Mouse (Mus musculus) thymus, adult 2 months (tissue): ENCODE measurements around the gene Noxa1.

ENCODE experiments used
- CTCF ChIP-seq: fragments of 200-500 bp; IDR thresholded peaks from 2 replicates; pipeline ENCODE4 v1.5.1; 2012; ENCODE audit warnings: mild to moderate bottlenecking, control low read depth, low read length, moderate library complexity, borderline replicate concordance; ENCODE audit not compliant: control insufficient read depth, poor library complexity, insufficient read depth; ENCODE audit errors: extremely low read depth
- POLR2A ChIP-seq: fragments of 200-500 bp; IDR thresholded peaks from 2 replicates; pipeline ENCODE4 v1.6.1; 2012; ENCODE audit warnings: mild to moderate bottlenecking, low read length, control low read depth, moderate library complexity; ENCODE audit not compliant: control insufficient read depth, poor library complexity, insufficient read depth; ENCODE audit errors: extremely low read depth

GRCm38 (mm10) chr2:25078967-25079366 lies 16.0 kb downstream of the Noxa1 start:
- TF ChIP-seq CTCF (no peak), POLR2A (no peak)
